In the genomic region with DNA sequence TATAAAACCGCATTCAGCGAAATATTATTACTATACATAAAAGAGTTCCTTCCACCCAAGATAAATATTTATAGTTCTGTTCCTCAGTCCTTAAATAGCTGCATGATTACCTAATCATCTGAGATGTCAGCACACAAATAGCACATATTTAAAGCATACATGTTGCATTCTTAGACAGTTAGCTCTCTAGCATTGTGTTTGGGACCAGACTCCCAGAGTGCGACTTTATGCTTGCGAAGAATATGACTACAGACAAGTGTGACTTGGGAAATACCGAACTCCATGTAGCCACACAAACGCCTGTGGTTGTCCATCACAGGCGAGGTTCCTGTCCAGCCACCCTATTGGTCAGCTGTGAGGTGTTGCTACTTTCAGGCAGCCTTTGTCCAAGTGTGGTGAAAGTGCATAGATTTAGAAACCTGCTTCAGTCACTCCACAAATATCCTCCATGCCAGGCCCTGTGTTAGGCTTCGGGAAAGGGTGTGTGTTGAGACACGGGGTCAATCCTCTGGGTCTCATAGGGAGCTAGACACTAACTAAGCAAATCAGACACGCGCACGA, we compare ENCODE assay signal across 28 mouse cellular contexts. TPM values are rescaled to one million over a fixed set of nuclear protein-coding genes. Genes with fewer than 3 reads are reported as not detected.
DNase-seq lines count a peak whose midpoint lies in the region; ATAC-seq lines count a peak whose summit lies in the region.
"Had no signal": no experiment of that assay in that cellular context is flagged by ENCODE, and none has a peak within 500 bp of the region (broad histone marks: within the 10 kb centered on the region; RNA-seq: fewer than 3 reads in every experiment).

No protein-coding gene starts in this region.

- H3K27ac ChIP-seq in heart, embryonic 11.5 days (ENCODE audit: low read depth, low read length): no peak overlapping the region
- H3K27ac ChIP-seq in heart, embryonic 16.5 days (ENCODE audit: low read length): peak overlapping the region; percentile 17; the same call in 1 of the 2 replicates
- no peak overlapping the region; the same call in 1 of the 2 replicates for H3K27ac ChIP-seq in lung, embryonic 16.5 days (ENCODE audit: low read length)
- H3K27ac ChIP-seq in limb, embryonic 10.5 days: 0 out of 2 replicates have a peak overlapping the region, but pooled peaks have one; percentile 7
- H3K27ac ChIP-seq: embryonic facial prominence, embryonic 13.5 days; hindbrain, embryonic 13.5 days; kidney, postnatal 0 days; liver, embryonic 15.5 days; macrophage; stomach, embryonic 15.5 days had no signal

- no peak overlapping the region for H3K4me2 ChIP-seq in heart, embryonic 11.5 days
- no peak overlapping the region for H3K4me2 ChIP-seq in heart, embryonic 16.5 days (ENCODE audit: low read depth, low read length)
- H3K4me2 ChIP-seq in lung, embryonic 16.5 days (ENCODE audit: low read depth, low read length): no peak overlapping the region
- H3K4me2 ChIP-seq: embryonic facial prominence, embryonic 13.5 days; hindbrain, embryonic 13.5 days; liver, embryonic 15.5 days; stomach, embryonic 15.5 days had no signal

- H3K4me3 ChIP-seq in heart, embryonic 11.5 days (ENCODE audit: low read depth, low read length): no peak overlapping the region
- no peak overlapping the region for H3K4me3 ChIP-seq in heart, embryonic 16.5 days (ENCODE audit: low read length)
- H3K4me3 ChIP-seq in lung, embryonic 16.5 days (ENCODE audit: low read length): no peak overlapping the region
- H3K4me3 ChIP-seq in limb, embryonic 10.5 days: no peak overlapping the region
- H3K4me3 ChIP-seq: embryonic facial prominence, embryonic 13.5 days; hindbrain, embryonic 13.5 days; liver, embryonic 15.5 days; stomach, embryonic 15.5 days had no signal

- no peaks in the 10 kb centered on the region for H3K9me3 ChIP-seq in heart, embryonic 11.5 days (replicated peaks; ENCODE audit: control insufficient read depth, low read length)
- no peaks in the 10 kb centered on the region for H3K9me3 ChIP-seq in heart, embryonic 16.5 days (replicated peaks; ENCODE audit: control insufficient read depth, low read length)
- H3K9me3 ChIP-seq in lung, embryonic 16.5 days (ENCODE audit: control insufficient read depth, low read length): no peaks in the 10 kb centered on the region
- no peaks in the 10 kb centered on the region for H3K9me3 ChIP-seq in limb, embryonic 10.5 days (replicated peaks)
- H3K9me3 ChIP-seq: embryonic facial prominence, embryonic 13.5 days; hindbrain, embryonic 13.5 days; liver, embryonic 15.5 days; stomach, embryonic 15.5 days had no signal

- H3K36me3 ChIP-seq in heart, embryonic 11.5 days (ENCODE audit: control insufficient read depth, insufficient read depth, low read length): peaks cover 6% of the 10 kb centered on the region; the same call in 1 of the 2 replicates
- peaks cover 18% of the 10 kb centered on the region; the same call in 1 of the 2 replicates for H3K36me3 ChIP-seq in heart, embryonic 16.5 days (ENCODE audit: control insufficient read depth, insufficient read depth)
- H3K36me3 ChIP-seq in lung, embryonic 16.5 days (ENCODE audit: control insufficient read depth, insufficient read depth, low read length): peaks cover 8% of the 10 kb centered on the region; the same call in 1 of the 2 replicates
- H3K36me3 ChIP-seq in limb, embryonic 10.5 days: peaks cover 81% of the 10 kb centered on the region
- H3K36me3 ChIP-seq: hindbrain, embryonic 13.5 days had no signal

- ATAC-seq in heart, embryonic 11.5 days (replicated peaks; ENCODE audit: insufficient number of reproducible peaks, low FRiP score, low TSS enrichment): no peak
- ATAC-seq in heart, embryonic 16.5 days (replicated peaks; ENCODE audit: extremely low read depth, insufficient read depth, low FRiP score): 0 out of 2 replicates have a peak, but pooled peaks have one; percentile 14
- ATAC-seq in lung, embryonic 16.5 days (ENCODE audit: low read depth): peak; percentile 61
- ATAC-seq: CD4-positive, CD25-positive, alpha-beta regulatory T cell, adult 4 months; forebrain, embryonic 16.5 days; intestine, embryonic 16.5 days had no signal

- H3K27me3 ChIP-seq in heart, embryonic 11.5 days (ENCODE audit: control insufficient read depth, insufficient read depth, low read length): no peaks in the 10 kb centered on the region
- H3K27me3 ChIP-seq in heart, embryonic 16.5 days (ENCODE audit: control insufficient read depth, insufficient read depth, low read length): no peaks in the 10 kb centered on the region
- no peaks in the 10 kb centered on the region for H3K27me3 ChIP-seq in lung, embryonic 16.5 days (ENCODE audit: control insufficient read depth, insufficient read depth, low read depth, low read length)
- no peaks in the 10 kb centered on the region for H3K27me3 ChIP-seq in limb, embryonic 10.5 days (ENCODE audit: low read depth, poor library complexity, severe bottlenecking)
- H3K27me3 ChIP-seq: embryonic facial prominence, embryonic 13.5 days; hindbrain, embryonic 13.5 days; liver, embryonic 15.5 days; stomach, embryonic 15.5 days had no signal

- no peaks in the 10 kb centered on the region for H3K4me1 ChIP-seq in heart, embryonic 11.5 days (ENCODE audit: control insufficient read depth, insufficient read depth, low read length)
- H3K4me1 ChIP-seq in heart, embryonic 16.5 days (ENCODE audit: control insufficient read depth, insufficient read depth, low read length): peaks cover 6% of the 10 kb centered on the region
- peaks cover 6% of the 10 kb centered on the region for H3K4me1 ChIP-seq in lung, embryonic 16.5 days (replicated peaks; ENCODE audit: control insufficient read depth, insufficient read depth, low read length)
- H3K4me1 ChIP-seq in limb, embryonic 10.5 days: no peaks in the 10 kb centered on the region
- H3K4me1 ChIP-seq: embryonic facial prominence, embryonic 13.5 days; hindbrain, embryonic 13.5 days; liver, embryonic 15.5 days; stomach, embryonic 15.5 days had no signal

- DNase-seq in heart, adult 11 months: peak; percentile 88
- DNase-seq in heart, adult 8-10 months (ENCODE audit: low spot score): no peak
- no peak for DNase-seq in lung, postnatal 36 days
- no peak for DNase-seq in limb, embryonic 10.5 days (ENCODE audit: low spot score)
- DNase-seq in cerebellum, postnatal 14 days: no peak
- DNase-seq: adrenal gland, adult 2 months; cerebellum, adult 11 months; cerebellum, adult 9-10 months; embryo, embryonic 11 days; gastrocnemius, postnatal 10 days; kidney, adult 8-10 months; kidney, postnatal 4 days; midbrain, embryonic 14.5 days; right cerebral cortex, postnatal 25 days had no signal

- no peak overlapping the region for H3K9ac ChIP-seq in heart, embryonic 11.5 days (ENCODE audit: low read depth, low read length)
- H3K9ac ChIP-seq in heart, embryonic 16.5 days (ENCODE audit: low read length): no peak overlapping the region
- no peak overlapping the region for H3K9ac ChIP-seq in lung, embryonic 16.5 days (ENCODE audit: low read length)
- H3K9ac ChIP-seq: embryonic facial prominence, embryonic 13.5 days; hindbrain, embryonic 13.5 days; liver, embryonic 15.5 days; stomach, embryonic 15.5 days had no signal

- WGBS in heart, embryonic 11.5 days (ENCODE audit: insufficient replicate concordance): 90% methylated on average over 12 of the region's 12 CpGs
- 72% methylated on average over 12 of the region's 12 CpGs for WGBS in heart, embryonic 16.5 days
- 72% methylated on average over 12 of the region's 12 CpGs for WGBS in lung, embryonic 16.5 days
- WGBS in limb, embryonic 10.5 days: 95% methylated on average over 12 of the region's 12 CpGs

RNA-seq across cellular contexts. Expression of gene Slc38a4, which starts 40.6 kb away (rescaled TPM):
- 177 and 185 TPM in 2 replicates for polyA plus RNA-seq in heart, embryonic 11.5 days (2014; fragmentation: Nextera tagmentation; extraction: Ambion mirVana)
- 95.0 and 96.5 TPM in 2 replicates for polyA plus RNA-seq in heart, embryonic 16.5 days (2015; fragmentation: Nextera tagmentation; extraction: Ambion mirVana)
- 1 to 10 TPM; 3.0 to 5.3 (median 3.7) TPM for total RNA-seq in heart, adult 8-10 months (2022)
- polyA plus RNA-seq in lung, embryonic 16.5 days (2015; fragmentation: Nextera tagmentation; extraction: Ambion mirVana): 57.0 and 64.8 TPM in 2 replicates
- polyA plus RNA-seq in limb, embryonic 10.5 days (2016; fragmentation: Nextera tagmentation; extraction: Ambion mirVana): 77.5 and 88.3 TPM in 2 replicates
- total RNA-seq: megakaryocyte-erythroid progenitor cell, adult 5-6 weeks; neutrophil, adult 5-6 weeks had no signal
- polyA plus RNA-seq: CD4-positive, CD25-positive, alpha-beta regulatory T cell, adult 4 months; macrophage had no signal

Comparison
In these comparisons a context has a peak if more than half of its experiments do, and no peak if none do; other contexts are left out.
1. H3K27ac ChIP-seq: peak in heart, embryonic 16.5 days (single experiment) and limb, embryonic 10.5 days (single experiment); none in heart, embryonic 11.5 days (single experiment) and lung, embryonic 16.5 days (single experiment).